Mouse (Mus musculus) neural tube, embryonic 10.5 days (tissue): ENCODE measurements at regions not wholly inside any gene's neighbourhood (a gene's known extent, or its start where the extent isn't known, plus 50 kb on each side); places are given as distances from the start of the nearest gene placed in this dataset.
A peak's percentile ranks its signal among the peaks of the same experiment; 100 is the strongest.

Experiments
- DNase-seq: peaks from one replicate; pipeline ENCODE4 v3.0.0-alpha.2; 2017; ENCODE audit warnings: low spot score; ENCODE audit errors: extremely low spot score

- DNase-seq: no peak
Observed at GRCm38 (mm10) chr11:24226755-24227154, 148.9 kb downstream of the Bcl11a start.

- no peak for DNase-seq
Observed at GRCm38 (mm10) chr11:24233376-24233775, 155.5 kb downstream of the Bcl11a start.

GRCm38 (mm10) chr11:24233821-24234220 lies 156.0 kb downstream of the Bcl11a start:
- no peak for DNase-seq

- DNase-seq: no peak
Observed at GRCm38 (mm10) chr11:24234422-24234821, 156.6 kb downstream of the Bcl11a start.

GRCm38 (mm10) chr11:24235326-24235725 lies 157.5 kb downstream of the Bcl11a start:
- no peak for DNase-seq

- DNase-seq: no peak
Observed at GRCm38 (mm10) chr11:24239631-24240030, 161.8 kb downstream of the Bcl11a start.

- no peak for DNase-seq
Observed at GRCm38 (mm10) chr11:24242096-24242495, 164.2 kb downstream of the Bcl11a start.

GRCm38 (mm10) chr11:24242888-24243287 lies 165.0 kb downstream of the Bcl11a start:
- no peak for DNase-seq

- DNase-seq: no peak
Observed at GRCm38 (mm10) chr11:24245390-24245789, 167.5 kb downstream of the Bcl11a start.

GRCm38 (mm10) chr11:24246314-24246713 lies 168.5 kb downstream of the Bcl11a start:
- DNase-seq: no peak

- DNase-seq: no peak
Observed at GRCm38 (mm10) chr11:24247285-24247684, 169.4 kb downstream of the Bcl11a start.

GRCm38 (mm10) chr11:24251516-24251915 lies 173.7 kb downstream of the Bcl11a start:
- DNase-seq: no peak

- no peak for DNase-seq
Observed at GRCm38 (mm10) chr11:24255201-24256060, 177.6 kb downstream of the Bcl11a start.

GRCm38 (mm10) chr11:24257741-24258140 lies 179.9 kb downstream of the Bcl11a start:
- no peak for DNase-seq

GRCm38 (mm10) chr11:24258340-24258739 lies 180.5 kb downstream of the Bcl11a start:
- no peak for DNase-seq

GRCm38 (mm10) chr11:24259668-24260067 lies 181.8 kb downstream of the Bcl11a start:
- no peak for DNase-seq

GRCm38 (mm10) chr11:24269046-24269445 lies 191.2 kb downstream of the Bcl11a start:
- DNase-seq: no peak

GRCm38 (mm10) chr11:24281628-24282027 lies 203.8 kb downstream of the Bcl11a start:
- no peak for DNase-seq

- DNase-seq: no peak
Observed at GRCm38 (mm10) chr11:24282556-24282955, 204.7 kb downstream of the Bcl11a start.

- peak; percentile 77 for DNase-seq
Observed at GRCm38 (mm10) chr11:24286129-24287108, 208.6 kb downstream of the Bcl11a start.

- no peak for DNase-seq
Observed at GRCm38 (mm10) chr11:24293209-24293608, 215.4 kb downstream of the Bcl11a start.
